Mouse (Mus musculus): ENCODE data around the gene Apopt1. TPM values are rescaled to one million over a fixed set of nuclear protein-coding genes. Genes with fewer than 3 reads are reported as not detected.
A peak's percentile ranks its signal among the peaks of the same experiment; 100 is the strongest.

Gene Apopt1
- polyA plus RNA-seq, 1 experiment from 2014 or later = 22.1 TPM

GRCm38 (mm10) chr12:111693341-111694270 lies 19.5 kb upstream of the Apopt1 start:
- no peak overlapping the region for H3K9ac ChIP-seq (replicated peaks)
- ATAC-seq (peak; percentile 4; the same call in 1 of the 2 replicates), DNase-seq (no peak)
- H3K36me3 ChIP-seq (replicated peaks; ENCODE audit: insufficient read depth, low read length) = no peaks in the 10 kb centered on the region
- 58% methylated on average over 18 of the region's 18 CpGs for WGBS (ENCODE audit: insufficient replicate concordance)
- H3K9me3 ChIP-seq (ENCODE audit: low read length) = no peaks in the 10 kb centered on the region
- H3K4me1 ChIP-seq (ENCODE audit: insufficient read depth) = peaks cover 21% of the 10 kb centered on the region
- H3K4me2 ChIP-seq (ENCODE audit: low read depth, low read length) = peak overlapping the region; percentile 9; the same call in 1 of the 2 replicates
- TF ChIP-seq CTCF (IDR thresholded peaks at IDR 0.05; ENCODE audit: low read depth) (no peak), EP300 (IDR thresholded peaks at IDR 0.05; ENCODE audit: low read depth) (no peak)
- peak overlapping the region; percentile 75 for H3K27ac ChIP-seq (ENCODE audit: low read depth)
- no peak overlapping the region for H3K4me3 ChIP-seq (ENCODE audit: low read depth, low read length)
- H3K27me3 ChIP-seq (ENCODE audit: insufficient read depth, low read length) = no peaks in the 10 kb centered on the region

DNA sequence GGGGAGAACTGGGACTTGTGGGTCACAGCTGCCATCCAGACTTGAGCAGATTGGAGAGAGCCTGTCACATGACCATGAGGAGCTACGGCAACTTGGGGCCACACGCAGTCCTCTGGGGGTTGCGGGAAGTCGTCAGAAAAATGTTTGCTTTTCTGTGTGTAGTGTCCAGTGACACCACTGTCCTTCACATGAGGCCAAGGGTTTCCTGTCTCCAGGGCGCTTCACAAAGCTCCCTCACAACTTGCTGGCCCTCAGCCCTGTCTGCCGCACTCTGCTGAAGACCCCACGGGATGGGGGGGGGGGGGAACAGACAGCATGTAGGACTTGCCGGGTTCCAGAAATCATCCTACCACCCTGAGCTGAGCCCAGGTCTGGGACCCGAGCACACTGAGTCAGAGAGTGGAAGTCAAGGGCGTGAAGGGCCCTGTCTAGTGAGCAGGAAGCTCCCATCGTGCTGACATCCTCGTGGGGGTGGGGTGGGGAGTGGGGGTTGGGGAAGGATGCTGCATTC lies 18.7 kb upstream of the Apopt1 start:
- 19% methylated on average over 12 of the region's 12 CpGs for WGBS (ENCODE audit: insufficient replicate concordance)
- ATAC-seq (peak; percentile 47), DNase-seq (no peak)
- no peaks in the 10 kb centered on the region for H3K9me3 ChIP-seq (ENCODE audit: low read length)
- H3K27ac ChIP-seq (ENCODE audit: low read depth) = peak overlapping the region; percentile 75
- no peaks in the 10 kb centered on the region for H3K27me3 ChIP-seq (ENCODE audit: insufficient read depth, low read length)
- no peak overlapping the region for H3K4me3 ChIP-seq (ENCODE audit: low read depth, low read length)
- H3K4me1 ChIP-seq (ENCODE audit: insufficient read depth) = peaks cover 21% of the 10 kb centered on the region
- H3K9ac ChIP-seq (replicated peaks) = 0 out of 2 replicates have a peak overlapping the region, but pooled peaks have one; percentile 7
- TF ChIP-seq CTCF (IDR thresholded peaks at IDR 0.05; ENCODE audit: low read depth) (no peak), EP300 (IDR thresholded peaks at IDR 0.05; ENCODE audit: low read depth) (no peak)
- H3K4me2 ChIP-seq (ENCODE audit: low read depth, low read length) = peak overlapping the region; percentile 2; the same call in 1 of the 2 replicates
- H3K36me3 ChIP-seq (replicated peaks; ENCODE audit: insufficient read depth, low read length) = no peaks in the 10 kb centered on the region

- Histone ChIP-seq H3K4me2 (ENCODE audit: low read depth, low read length) (no peak overlapping the region), H3K9me3 (ENCODE audit: low read length) (no peaks in the 10 kb centered on the region), H3K36me3 (replicated peaks; ENCODE audit: insufficient read depth, low read length) (no peaks in the 10 kb centered on the region), H3K9ac (replicated peaks) (no peak overlapping the region), H3K27me3 (ENCODE audit: insufficient read depth, low read length) (no peaks in the 10 kb centered on the region), H3K4me1 (ENCODE audit: insufficient read depth) (peaks cover 18% of the 10 kb centered on the region), H3K4me3 (ENCODE audit: low read depth, low read length) (no peak overlapping the region), H3K27ac (ENCODE audit: low read depth) (0 out of 2 replicates have a peak overlapping the region, but pooled peaks have one; percentile 75)
- DNase-seq (no peak), ATAC-seq (no peak)
- 62% methylated on average over 13 of the region's 13 CpGs for WGBS (ENCODE audit: insufficient replicate concordance)
- no peak for TF ChIP-seq EP300 (IDR thresholded peaks at IDR 0.05; ENCODE audit: low read depth)
- no peak for TF ChIP-seq CTCF (IDR thresholded peaks at IDR 0.05; ENCODE audit: low read depth)
These were observed 17.9 kb upstream of the Apopt1 start for GRCm38 (mm10) chr12:111694880-111695804.

- Histone ChIP-seq H3K4me2 (ENCODE audit: low read depth, low read length) (no peak overlapping the region), H3K4me3 (ENCODE audit: low read depth, low read length) (no peak overlapping the region), H3K9ac (replicated peaks) (no peak overlapping the region), H3K27ac (ENCODE audit: low read depth) (no peak overlapping the region), H3K4me1 (ENCODE audit: insufficient read depth) (peaks cover 18% of the 10 kb centered on the region), H3K27me3 (ENCODE audit: insufficient read depth, low read length) (no peaks in the 10 kb centered on the region), H3K9me3 (ENCODE audit: low read length) (no peaks in the 10 kb centered on the region), H3K36me3 (replicated peaks; ENCODE audit: insufficient read depth, low read length) (no peaks in the 10 kb centered on the region)
- ATAC-seq (peak; percentile 37), DNase-seq (peak; percentile 79)
- whole genome bisulfite sequencing (ENCODE audit: insufficient replicate concordance) = 29% methylated on average over 6 of the region's 6 CpGs
- TF ChIP-seq EP300 (IDR thresholded peaks at IDR 0.05; ENCODE audit: low read depth) (no peak), CTCF (IDR thresholded peaks at IDR 0.05; ENCODE audit: low read depth) (peak; percentile 85)
These were observed 16.8 kb upstream of the Apopt1 start for GRCm38 (mm10) chr12:111696239-111696638.

DNA sequence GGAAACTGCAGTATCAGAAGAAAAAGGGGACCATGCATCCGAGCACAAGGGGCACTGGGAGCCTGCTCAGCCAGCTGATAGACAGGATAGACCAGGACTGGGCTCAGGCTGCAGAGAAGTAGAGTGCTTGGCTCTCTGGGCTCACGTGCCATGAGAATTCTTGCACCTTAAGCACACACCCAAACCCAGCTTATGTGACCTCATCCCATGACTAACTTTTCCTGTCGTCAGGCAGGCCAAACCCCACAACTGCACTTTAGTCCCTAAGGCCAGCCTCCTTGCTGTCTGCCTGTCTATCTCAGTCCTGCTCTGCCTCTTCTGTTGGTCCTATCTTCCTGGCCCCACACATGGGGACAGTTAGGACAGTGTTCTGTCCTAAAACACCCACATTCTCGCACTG lies 15.4 kb upstream of the Apopt1 start:
- Histone ChIP-seq H3K36me3 (replicated peaks; ENCODE audit: insufficient read depth, low read length) (no peaks in the 10 kb centered on the region), H3K27me3 (ENCODE audit: insufficient read depth, low read length) (no peaks in the 10 kb centered on the region), H3K4me2 (ENCODE audit: low read depth, low read length) (no peak overlapping the region), H3K9me3 (ENCODE audit: low read length) (no peaks in the 10 kb centered on the region), H3K9ac (replicated peaks) (no peak overlapping the region), H3K4me3 (ENCODE audit: low read depth, low read length) (no peak overlapping the region), H3K4me1 (ENCODE audit: insufficient read depth) (peaks cover 18% of the 10 kb centered on the region), H3K27ac (ENCODE audit: low read depth) (no peak overlapping the region)
- WGBS (ENCODE audit: insufficient replicate concordance) = 64% methylated on average over 4 of the region's 4 CpGs
- no peak for ATAC-seq
- no peak for TF ChIP-seq CTCF (IDR thresholded peaks at IDR 0.05; ENCODE audit: low read depth)
- no peak for TF ChIP-seq EP300 (IDR thresholded peaks at IDR 0.05; ENCODE audit: low read depth)
- DNase-seq = no peak
